Mouse (Mus musculus) CH12.LX (cell line): Measurements from ENCODE around the gene Mroh7. TPM values are rescaled to one million over a fixed set of nuclear protein-coding genes. Genes with fewer than 3 reads are reported as not detected.

ENCODE experiments used
- DNase-seq: peaks from one replicate; pipeline ENCODE4 v3.0.0-alpha.2; 2013; ENCODE audit errors: extremely low read depth
- H3K27ac ChIP-seq: 2 replicates; pipeline ENCODE4 v1.5.1; 2012; ENCODE audit warnings: low read depth, mild to moderate bottlenecking, control low read depth, moderate library complexity; ENCODE audit not compliant: insufficient read depth
- H3K27me3 ChIP-seq: replicated peaks from 2 replicates; pipeline ENCODE3; 2012; ENCODE audit warnings: inconsistent platforms
- H3K36me3 ChIP-seq, 2 experiments: replicated peaks in 1 of 2; 2 replicates each; pipeline versions ENCODE3 to v1.6.1; 2012; ENCODE audit warnings: inconsistent platforms in 1 of 2, low read length in 1 of 2, mild to moderate bottlenecking in 1 of 2, mixed read lengths in 1 of 2, moderate library complexity in 1 of 2; ENCODE audit not compliant: control insufficient read depth in 1 of 2, insufficient read depth in 1 of 2
- H3K4me1 ChIP-seq, 2 experiments: 2 replicates each; pipeline ENCODE4 v1.6.1; 2012; ENCODE audit warnings: inconsistent platforms in 1 of 2, moderate library complexity in 1 of 2; ENCODE audit not compliant: insufficient read depth in 2 of 2, control insufficient read depth in 1 of 2
- H3K4me2 ChIP-seq: 2 replicates; pipeline ENCODE4 v1.6.1; 2012; ENCODE audit warnings: low read depth, mild to moderate bottlenecking, control low read depth; ENCODE audit not compliant: poor library complexity, insufficient read depth, severe bottlenecking
- H3K4me3 ChIP-seq, 3 experiments: fragments of 150-350 bp in 1 of 3; sonication (generic) in 1 of 3; replicated peaks in 1 of 3; 2 replicates each; pipeline versions ENCODE3 to v1.5.1; 2011 to 2012; ENCODE audit warnings: low read depth in 2 of 3, low read length in 2 of 3, mild to moderate bottlenecking in 2 of 3, moderate library complexity in 2 of 3, control low read depth in 1 of 3, improper control_type of control experiment in 1 of 3, inconsistent platforms in 1 of 3, mixed read lengths in 1 of 3; ENCODE audit not compliant: poor library complexity in 1 of 3
- H3K79me2 ChIP-seq: replicated peaks from 2 replicates; pipeline ENCODE4 v1.6.1; 2012; ENCODE audit warnings: mild to moderate bottlenecking, moderate library complexity; ENCODE audit not compliant: control insufficient read depth, poor library complexity, insufficient read depth, severe bottlenecking; ENCODE audit errors: extremely low read depth
- H3K9ac ChIP-seq: 2 replicates; pipeline ENCODE4 v1.6.1; 2012; ENCODE audit warnings: low read depth, mild to moderate bottlenecking, control low read depth, moderate library complexity; ENCODE audit not compliant: insufficient read depth
- H3K9me3 ChIP-seq: replicated peaks from 2 replicates; pipeline ENCODE3; 2012; ENCODE audit warnings: low read length, inconsistent platforms, mixed read lengths
- BHLHE40 ChIP-seq: IDR thresholded peaks from 2 replicates; pipeline ENCODE4 v1.6.1; 2011; ENCODE audit warnings: mild to moderate bottlenecking, low read depth, low read length, improper control_type of control experiment
- CHD1 ChIP-seq: IDR thresholded peaks from 2 replicates; pipeline ENCODE4 v1.6.1; 2012; ENCODE audit warnings: low read depth, low read length, improper control_type of control experiment, inconsistent platforms
- CTCF ChIP-seq, 2 experiments: IDR thresholded peaks in 1 of 2; conservative IDR thresholded peaks in 1 of 2; 2 replicates each; pipeline ENCODE4 v1.5.1; 2011 to 2012; ENCODE audit warnings: low read depth in 2 of 2, low read length in 2 of 2, improper control_type of control experiment in 1 of 2, inconsistent platforms in 1 of 2, mild to moderate bottlenecking in 1 of 2, moderate library complexity in 1 of 2
- E2F4 ChIP-seq: IDR thresholded peaks from 2 replicates; pipeline ENCODE4 v1.6.1; 2011; ENCODE audit warnings: low read depth, low read length, improper control_type of control experiment; ENCODE audit not compliant: insufficient replicate concordance
- ELF1 ChIP-seq: IDR thresholded peaks from 2 replicates; pipeline ENCODE4 v1.6.1; 2014; ENCODE audit warnings: low read depth, mild to moderate bottlenecking, inconsistent platforms, low read length, improper control_type of control experiment
- ETS1 ChIP-seq: conservative IDR thresholded peaks from 2 replicates; pipeline ENCODE4 v1.6.1; 2012; ENCODE audit warnings: low read depth, mild to moderate bottlenecking, inconsistent platforms, low read length, improper control_type of control experiment, moderate library complexity
- GABPA ChIP-seq: IDR thresholded peaks from 2 replicates; pipeline ENCODE4 v1.6.1; 2012; ENCODE audit warnings: low read depth, low read length, improper control_type of control experiment, inconsistent platforms; ENCODE audit not compliant: insufficient replicate concordance
- HCFC1 ChIP-seq: IDR thresholded peaks from 2 replicates; pipeline ENCODE4 v1.6.1; 2012; ENCODE audit warnings: low read depth, mild to moderate bottlenecking, inconsistent platforms, low read length, improper control_type of control experiment
- IRF4 ChIP-seq: IDR thresholded peaks from 2 replicates; pipeline ENCODE4 v1.6.1; 2014; ENCODE audit warnings: low read depth, mild to moderate bottlenecking, inconsistent platforms, low read length, improper control_type of control experiment
- JUN ChIP-seq: IDR thresholded peaks from 2 replicates; pipeline ENCODE4 v1.6.1; 2011; ENCODE audit warnings: low read depth, mild to moderate bottlenecking, low read length, improper control_type of control experiment, moderate library complexity; ENCODE audit not compliant: insufficient read depth
- JUND ChIP-seq: conservative IDR thresholded peaks from 2 replicates; pipeline ENCODE4 v1.6.1; 2011; ENCODE audit warnings: low read depth, low read length, improper control_type of control experiment
- KAT2A ChIP-seq: IDR thresholded peaks from 2 replicates; pipeline ENCODE4 v1.6.1; 2012; ENCODE audit warnings: low read length, improper control_type of control experiment, inconsistent platforms; ENCODE audit not compliant: insufficient replicate concordance
- MAFK ChIP-seq: IDR thresholded peaks from 2 replicates; pipeline ENCODE4 v1.6.1; 2011; ENCODE audit warnings: low read length, improper control_type of control experiment; ENCODE audit not compliant: insufficient replicate concordance
- MAX ChIP-seq: IDR thresholded peaks from 2 replicates; pipeline ENCODE4 v1.6.1; 2011; ENCODE audit warnings: low read length, improper control_type of control experiment
- MAZ ChIP-seq: IDR thresholded peaks from 2 replicates; pipeline ENCODE4 v1.6.1; 2012; ENCODE audit warnings: low read depth, mild to moderate bottlenecking, inconsistent platforms, low read length, improper control_type of control experiment, moderate library complexity
- MEF2A ChIP-seq: IDR thresholded peaks from 2 replicates; pipeline ENCODE4 v1.6.1; 2014; ENCODE audit warnings: low read depth, mild to moderate bottlenecking, inconsistent platforms, low read length, improper control_type of control experiment, borderline replicate concordance
- MYC ChIP-seq: IDR thresholded peaks from 2 replicates; pipeline ENCODE4 v1.6.1; 2011; ENCODE audit warnings: low read depth, mild to moderate bottlenecking, improper control_type of control experiment, low read length
- NELFE ChIP-seq: IDR thresholded peaks from 2 replicates; pipeline ENCODE4 v1.6.1; 2011; ENCODE audit warnings: low read depth, low read length, improper control_type of control experiment
- PAX5 ChIP-seq: IDR thresholded peaks from 2 replicates; pipeline ENCODE4 v1.6.1; 2012; ENCODE audit warnings: low read length, inconsistent platforms, mixed read lengths
- POLR2A ChIP-seq: IDR thresholded peaks from 2 replicates; pipeline ENCODE4 v1.6.1; 2011; ENCODE audit warnings: low read depth, mild to moderate bottlenecking, improper control_type of control experiment, low read length
- POLR2AphosphoS2 ChIP-seq: IDR thresholded peaks from 2 replicates; pipeline ENCODE4 v1.6.1; 2011; ENCODE audit warnings: low read depth, low read length, improper control_type of control experiment
- RAD21 ChIP-seq: IDR thresholded peaks from 2 replicates; pipeline ENCODE4 v1.6.1; 2011; ENCODE audit warnings: low read depth, mild to moderate bottlenecking, low read length, improper control_type of control experiment, moderate library complexity
- SIN3A ChIP-seq: IDR thresholded peaks from 2 replicates; pipeline ENCODE4 v1.6.1; 2012; ENCODE audit warnings: low read length, improper control_type of control experiment, inconsistent platforms
- SMC3 ChIP-seq: IDR thresholded peaks from 2 replicates; pipeline ENCODE4 v1.6.1; 2011; ENCODE audit warnings: low read depth, low read length, improper control_type of control experiment
- TBP ChIP-seq: conservative IDR thresholded peaks from 2 replicates; pipeline ENCODE4 v1.6.1; 2011; ENCODE audit warnings: low read depth, low read length, improper control_type of control experiment
- UBTF ChIP-seq: IDR thresholded peaks from 2 replicates; pipeline ENCODE4 v1.6.1; 2012; ENCODE audit warnings: low read depth, mild to moderate bottlenecking, inconsistent platforms, low read length, improper control_type of control experiment, moderate library complexity
- USF2 ChIP-seq: conservative IDR thresholded peaks from 2 replicates; pipeline ENCODE4 v1.6.1; 2011; ENCODE audit warnings: low read depth, low read length, improper control_type of control experiment
- ZC3H11A ChIP-seq: IDR thresholded peaks from 2 replicates; pipeline ENCODE4 v1.6.1; 2012; ENCODE audit warnings: low read depth, mild to moderate bottlenecking, inconsistent platforms, low read length, improper control_type of control experiment
- ZKSCAN1 ChIP-seq: IDR thresholded peaks from 2 replicates; pipeline ENCODE4 v1.6.1; 2012; ENCODE audit warnings: low read depth, inconsistent platforms, low read length, improper control_type of control experiment, borderline replicate concordance
- ZMIZ1 ChIP-seq: IDR thresholded peaks from 2 replicates; pipeline ENCODE4 v1.6.1; 2012; ENCODE audit warnings: low read depth, mild to moderate bottlenecking, inconsistent platforms, low read length, improper control_type of control experiment
- ZNF384 ChIP-seq: IDR thresholded peaks from 2 replicates; pipeline ENCODE4 v1.6.1; 2012; ENCODE audit warnings: low read depth, low read length, improper control_type of control experiment, inconsistent platforms
- dilution Hi-C: fragments of 300-500 bp; cut with MboI; formaldehyde crosslinking; loops from 2 replicates; pipeline ENCODE4 v1.14.3; 2020; ENCODE audit warnings: low sequenced_read_pairs; ENCODE audit not compliant: extremely low pct_unique_long_range_greater_than_20kb, extremely low pct_ligation_motif_present
- in situ Hi-C: fragments of 300-500 bp; cut with MboI; formaldehyde crosslinking; loops from 3 replicates; pipeline ENCODE4 v1.14.3; 2019; ENCODE audit warnings: low sequenced_read_pairs, low pct_ligation_motif_present, low pct_unique_long_range_greater_than_20kb, mixed read lengths
- polyA plus RNA-seq: library from polyadenylated mRNA; unstranded; fragments of >175 nt; gene quantifications from 2 replicates; pipeline ENCODE4 v1.2.1, GENCODE M21; 2012; ENCODE audit warnings: low read depth; ENCODE audit not compliant: insufficient read length
- total RNA-seq, 2 experiments: library from RNA; depleted of rRNA; stranded (reverse); fragments of 300-350 nt in 1 of 2; fragments of >200 nt in 1 of 2; gene quantifications; 2 replicates each; pipeline ENCODE4 v1.2.3; 2012 to 2014

The Mroh7 gene
- total and polyA plus RNA-seq, 3 experiments: not detected

GRCm38 (mm10) chr4:106751726-106752125 lies 21.0 kb upstream of the Mroh7 start:
- Histone ChIP-seq H3K79me2 (no peaks in the 10 kb centered on the region), H3K9me3 (no peaks in the 10 kb centered on the region), H3K27ac (no peak overlapping the region), H3K27me3 (no peaks in the 10 kb centered on the region), H3K4me2 (no peak overlapping the region), H3K4me3 (no peak overlapping the region), H3K9ac (no peak overlapping the region), H3K4me1 (peaks cover 2 to 11% of the 10 kb centered on the region in 2 experiments; a peak in 2 of 4 replicates), H3K36me3 (peaks cover 8 to 85% of the 10 kb centered on the region in 2 experiments)
- in situ Hi-C loops: no loop called here
- DNase-seq: no peak
- TF ChIP-seq ZMIZ1 (no peak), JUND (no peak), BHLHE40 (no peak), NELFE (no peak), SIN3A (no peak), KAT2A (no peak), CHD1 (no peak), MAX (no peak), TBP (no peak), USF2 (no peak), ELF1 (no peak), MAFK (no peak), E2F4 (no peak), SMC3 (no peak), ZNF384 (no peak), GABPA (no peak), PAX5 (no peak), RAD21 (no peak)
- dilution Hi-C loops: no loop called here

- Histone ChIP-seq H3K27ac (no peak overlapping the region), H3K36me3 (peaks cover 8 to 78% of the 10 kb centered on the region in 2 experiments), H3K4me3 (no peak overlapping the region), H3K9me3 (no peaks in the 10 kb centered on the region), H3K9ac (no peak overlapping the region), H3K4me2 (no peak overlapping the region), H3K79me2 (no peaks in the 10 kb centered on the region), H3K4me1 (no peaks in the 10 kb centered on the region), H3K27me3 (no peaks in the 10 kb centered on the region)
- peak; percentile 35 for DNase-seq
- no peak for TF ChIP-seq POLR2AphosphoS2
- no peak for TF ChIP-seq PAX5
- TF ChIP-seq POLR2A: no peak
- no peak for TF ChIP-seq SIN3A
- TF ChIP-seq IRF4: peak; percentile 44; the same call in 1 of the 2 replicates
- TF ChIP-seq ETS1: no peak
- TF ChIP-seq CHD1: no peak
- TF ChIP-seq ZKSCAN1: no peak
- TF ChIP-seq CTCF (conservative IDR thresholded peaks at IDR 0.05 in 1 of 2, IDR thresholded peaks at IDR 0.05 in 1 of 2; ENCODE audit: low read depth in 2 of 2, low read length in 2 of 2): peak; percentile 53 to 83; a peak in 3 of 4 replicates
- TF ChIP-seq JUN: no peak
- TF ChIP-seq MAZ: no peak
- no peak for TF ChIP-seq MEF2A
- peak; percentile 30 for TF ChIP-seq ZC3H11A
- TF ChIP-seq E2F4: no peak
- TF ChIP-seq TBP: no peak
- TF ChIP-seq UBTF: no peak
- no peak for TF ChIP-seq HCFC1
- TF ChIP-seq SMC3: peak; percentile 94
- peak; percentile 78 for TF ChIP-seq RAD21
- no peak for TF ChIP-seq ELF1
- no peak for TF ChIP-seq ZMIZ1
- TF ChIP-seq MYC: no peak
- TF ChIP-seq NELFE: no peak
- in situ Hi-C loops: no loop called here
- dilution Hi-C loops: no loop called here
Measured at GRCm38 (mm10) chr4:106749699-106750098, 19.0 kb upstream of the Mroh7 start.
